Mouse (Mus musculus) intestine, embryonic 14.5 days (tissue): Measurements from ENCODE around the gene Scel. TPM values are rescaled to one million over a fixed set of nuclear protein-coding genes. Genes with fewer than 3 reads are reported as not detected.

Experiments
- ATAC-seq: fragments of 200-750 bp; cut with Nextera tagmentation; replicated peaks from 2 replicates; pipeline ENCODE4 v1.8.0; 2017; ENCODE audit warnings: low read depth, moderate number of reproducible peaks, moderate TSS enrichment, moderate library complexity; ENCODE audit not compliant: low FRiP score, low TSS enrichment
- DNase-seq: peaks from one replicate; pipeline ENCODE4 v3.0.0-alpha.2; 2018; ENCODE audit warnings: low spot score
- H3K27ac ChIP-seq: fragments of 300-500 bp; sonication (generic); 2 replicates; pipeline ENCODE4 v1.5.1; 2014; ENCODE audit warnings: low read depth, mild to moderate bottlenecking, control low read depth
- H3K27me3 ChIP-seq: fragments of 300-500 bp; sonication (generic); replicated peaks from 2 replicates; pipeline ENCODE4 v1.6.1; 2014; ENCODE audit warnings: low read length, control low read depth; ENCODE audit not compliant: control insufficient read depth, insufficient read depth
- H3K36me3 ChIP-seq: fragments of 300-500 bp; sonication (generic); 2 replicates; pipeline ENCODE4 v1.6.1; 2014; ENCODE audit warnings: low read length, control low read depth; ENCODE audit not compliant: control insufficient read depth, insufficient read depth
- H3K4me1 ChIP-seq: fragments of 300-500 bp; sonication (generic); replicated peaks from 2 replicates; pipeline ENCODE4 v1.6.1; 2014; ENCODE audit warnings: low read length, control low read depth, mixed read lengths; ENCODE audit not compliant: control insufficient read depth, insufficient read depth
- H3K4me2 ChIP-seq: fragments of 300-500 bp; sonication (generic); 2 replicates; pipeline ENCODE4 v1.6.1; 2014; ENCODE audit warnings: low read length
- H3K4me3 ChIP-seq: fragments of 300-500 bp; sonication (generic); 2 replicates; pipeline ENCODE4 v1.5.1; 2014; ENCODE audit warnings: low read depth, low read length, control low read depth, mixed read lengths
- H3K9ac ChIP-seq: fragments of 300-500 bp; sonication (generic); 2 replicates; pipeline ENCODE4 v1.6.1; 2014; ENCODE audit warnings: mild to moderate bottlenecking, low read length
- H3K9me3 ChIP-seq: fragments of 300-500 bp; sonication (generic); 2 replicates; pipeline ENCODE4 v1.6.1; 2016; ENCODE audit warnings: low read length, control low read depth; ENCODE audit not compliant: control insufficient read depth
- WGBS: fragments of 180-500 bp; shearing (Covaris S2); extraction: QIAGEN DNeasy Blood & Tissue Kit; methylation state at CpG from one replicate; pipeline ENCODE4 v1.1.7; 2014; 5-methylcytosine and 5-hydroxymethylcytosine counted together
- polyA plus RNA-seq: library from polyadenylated mRNA; unstranded; fragments of >200 nt; fragmentation: Nextera tagmentation; extraction: Ambion mirVana; gene quantifications from 2 replicates; pipeline ENCODE4 v1.2.1, GENCODE M21; 2014

Gene Scel
- polyA plus RNA-seq, 1 experiment from 2014 or later, result 0.84 TPM

GRCm38 (mm10) chr14:103531722-103532341 is 18.7 kb downstream of the Scel start:
- no peak overlapping the region for H3K9ac ChIP-seq
- no peaks in the 10 kb centered on the region for H3K4me1 ChIP-seq
- H3K4me3 ChIP-seq, result no peak overlapping the region
- ATAC-seq (no peak), DNase-seq (no peak)
- H3K27me3 ChIP-seq, result no peaks in the 10 kb centered on the region
- 92% methylated on average over 11 of the region's 11 CpGs for WGBS
- no peaks in the 10 kb centered on the region for H3K9me3 ChIP-seq
- no peak overlapping the region for H3K27ac ChIP-seq
- H3K4me2 ChIP-seq, result no peak overlapping the region
- no peaks in the 10 kb centered on the region for H3K36me3 ChIP-seq

GRCm38 (mm10) chr14:103535511-103536024 is 22.4 kb downstream of the Scel start:
- Histone ChIP-seq H3K27ac (no peak overlapping the region), H3K27me3 (no peaks in the 10 kb centered on the region), H3K4me2 (no peak overlapping the region), H3K4me3 (no peak overlapping the region), H3K9ac (no peak overlapping the region), H3K36me3 (no peaks in the 10 kb centered on the region), H3K4me1 (no peaks in the 10 kb centered on the region), H3K9me3 (no peaks in the 10 kb centered on the region)
- DNase-seq (no peak), ATAC-seq (no peak)
- 73% methylated on average over 8 of the region's 8 CpGs for WGBS

GRCm38 (mm10) chr14:103536334-103536733 is 23.2 kb downstream of the Scel start:
- peak; percentile 71 for DNase-seq
- no peaks in the 10 kb centered on the region for H3K27me3 ChIP-seq
- H3K36me3 ChIP-seq, result no peaks in the 10 kb centered on the region
- H3K9ac ChIP-seq, result no peak overlapping the region
- 32% methylated on average over 10 of the region's 10 CpGs for WGBS
- H3K9me3 ChIP-seq, result no peaks in the 10 kb centered on the region
- H3K4me3 ChIP-seq, result no peak overlapping the region
- H3K27ac ChIP-seq, result no peak overlapping the region
- ATAC-seq, result no peak
- no peaks in the 10 kb centered on the region for H3K4me1 ChIP-seq
- H3K4me2 ChIP-seq, result no peak overlapping the region

- Histone ChIP-seq H3K9me3 (no peaks in the 10 kb centered on the region), H3K36me3 (no peaks in the 10 kb centered on the region), H3K9ac (no peak overlapping the region), H3K4me3 (no peak overlapping the region), H3K27ac (no peak overlapping the region), H3K4me1 (no peaks in the 10 kb centered on the region), H3K4me2 (no peak overlapping the region), H3K27me3 (no peaks in the 10 kb centered on the region)
- DNase-seq (peak; percentile 79), ATAC-seq (no peak)
- 11% methylated on average over 13 of the region's 13 CpGs for WGBS
Observed at GRCm38 (mm10) chr14:103537355-103538056, 24.4 kb downstream of the Scel start.

DNA sequence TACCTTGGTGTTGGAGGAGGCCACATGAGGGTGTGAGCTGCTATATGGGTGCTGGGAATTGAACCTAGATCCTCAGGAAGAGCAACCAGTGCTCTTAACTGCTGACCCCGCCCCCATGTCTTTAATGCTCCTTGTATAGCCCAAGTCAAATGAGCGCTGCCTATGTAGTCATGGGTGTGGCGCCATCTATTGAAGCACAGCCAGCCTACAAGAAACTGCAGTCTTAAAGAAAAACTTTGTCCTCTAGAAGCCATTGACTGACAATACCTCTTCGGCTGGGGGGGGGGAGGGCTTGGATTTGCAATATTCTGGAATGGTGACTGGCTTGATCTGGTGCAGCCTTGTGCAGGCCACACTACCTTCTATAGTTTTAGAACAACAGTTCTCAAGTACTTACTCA is 26.7 kb downstream of the Scel start:
- no peak for DNase-seq
- no peaks in the 10 kb centered on the region for H3K9me3 ChIP-seq
- H3K9ac ChIP-seq, result no peak overlapping the region
- H3K27ac ChIP-seq, result no peak overlapping the region
- no peaks in the 10 kb centered on the region for H3K27me3 ChIP-seq
- no peaks in the 10 kb centered on the region for H3K36me3 ChIP-seq
- no peak overlapping the region for H3K4me3 ChIP-seq
- no peak overlapping the region for H3K4me2 ChIP-seq
- no peak for ATAC-seq
- H3K4me1 ChIP-seq, result no peaks in the 10 kb centered on the region
- 61% methylated on average over 4 of the region's 4 CpGs for WGBS

GRCm38 (mm10) chr14:103541679-103542078 is 28.5 kb downstream of the Scel start:
- DNase-seq (no peak), ATAC-seq (no peak)
- H3K4me3 ChIP-seq, result no peak overlapping the region
- no peak overlapping the region for H3K27ac ChIP-seq
- WGBS, result 61% methylated on average over 5 of the region's 5 CpGs
- H3K4me2 ChIP-seq, result no peak overlapping the region
- no peaks in the 10 kb centered on the region for H3K9me3 ChIP-seq
- no peaks in the 10 kb centered on the region for H3K36me3 ChIP-seq
- peaks cover 7% of the 10 kb centered on the region; the same call in 1 of the 2 replicates for H3K4me1 ChIP-seq
- H3K9ac ChIP-seq, result no peak overlapping the region
- no peaks in the 10 kb centered on the region for H3K27me3 ChIP-seq

GRCm38 (mm10) chr14:103543304-103544079 is 30.4 kb downstream of the Scel start:
- WGBS, result 62% methylated on average over 4 of the region's 4 CpGs
- Histone ChIP-seq H3K9ac (no peak overlapping the region), H3K36me3 (no peaks in the 10 kb centered on the region), H3K4me3 (no peak overlapping the region), H3K4me2 (no peak overlapping the region), H3K4me1 (peaks cover 7% of the 10 kb centered on the region; the same call in 1 of the 2 replicates), H3K27ac (no peak overlapping the region), H3K9me3 (no peaks in the 10 kb centered on the region), H3K27me3 (no peaks in the 10 kb centered on the region)
- no peak for DNase-seq
- ATAC-seq, result no peak

- Histone ChIP-seq H3K27ac (no peak overlapping the region), H3K4me1 (peaks cover 7% of the 10 kb centered on the region; the same call in 1 of the 2 replicates), H3K4me3 (no peak overlapping the region), H3K9ac (no peak overlapping the region), H3K27me3 (no peaks in the 10 kb centered on the region), H3K36me3 (no peaks in the 10 kb centered on the region), H3K9me3 (no peaks in the 10 kb centered on the region), H3K4me2 (no peak overlapping the region)
- WGBS, result 49% methylated on average over 8 of the region's 8 CpGs
- ATAC-seq (no peak), DNase-seq (no peak)
Observed at GRCm38 (mm10) chr14:103545734-103546133, 32.6 kb downstream of the Scel start.
